Mouse (Mus musculus) hindbrain, embryonic 14.5 days (tissue): ENCODE results near the gene Nxnl1. TPM values are rescaled to one million over a fixed set of nuclear protein-coding genes. Genes with fewer than 3 reads are reported as not detected.

Source experiments
- ATAC-seq: fragments of 200-750 bp; cut with Nextera tagmentation; 2 replicates; pipeline ENCODE4 v1.8.0; 2017; ENCODE audit warnings: moderate number of reproducible peaks, mild to moderate bottlenecking, moderate TSS enrichment, moderate library complexity; ENCODE audit not compliant: low FRiP score
- DNase-seq: peaks from one replicate; pipeline ENCODE4 v3.0.0-alpha.2; 2015; ENCODE audit warnings: low spot score
- H3K27ac ChIP-seq: fragments of 300-500 bp; sonication (generic); 2 replicates; pipeline ENCODE4 v1.5.1; 2014; ENCODE audit warnings: mild to moderate bottlenecking, moderate library complexity
- H3K27me3 ChIP-seq: fragments of 300-500 bp; sonication (generic); 2 replicates; pipeline ENCODE4 v1.6.1; 2014; ENCODE audit warnings: mild to moderate bottlenecking, low read length, mixed read lengths; ENCODE audit not compliant: control insufficient read depth, insufficient read depth
- H3K36me3 ChIP-seq: fragments of 300-500 bp; sonication (generic); replicated peaks from 2 replicates; pipeline ENCODE4 v1.6.1; 2014; ENCODE audit not compliant: control insufficient read depth, insufficient read depth
- H3K4me1 ChIP-seq: fragments of 300-500 bp; sonication (generic); replicated peaks from 2 replicates; pipeline ENCODE4 v1.6.1; 2014; ENCODE audit warnings: antibody characterized with exemption, low read length, mixed read lengths; ENCODE audit not compliant: control insufficient read depth, insufficient read depth
- H3K4me2 ChIP-seq: fragments of 300-500 bp; sonication (generic); replicated peaks from 2 replicates; pipeline ENCODE4 v1.6.1; 2014; ENCODE audit warnings: mild to moderate bottlenecking, moderate library complexity
- H3K4me3 ChIP-seq: fragments of 300-500 bp; sonication (generic); replicated peaks from 2 replicates; pipeline ENCODE4 v1.5.1; 2014; ENCODE audit warnings: mild to moderate bottlenecking, low read length
- H3K9ac ChIP-seq: fragments of 300-500 bp; sonication (generic); 2 replicates; pipeline ENCODE4 v1.6.1; 2014
- H3K9me3 ChIP-seq: fragments of 300-500 bp; sonication (generic); 2 replicates; pipeline ENCODE4 v1.6.1; 2016; ENCODE audit warnings: low read length; ENCODE audit not compliant: control insufficient read depth
- WGBS: fragments of 180-500 bp; shearing (Covaris S2); extraction: QIAGEN DNeasy Blood & Tissue Kit; methylation state at CpG from one replicate; pipeline ENCODE4 v1.1.7; 2014; 5-methylcytosine and 5-hydroxymethylcytosine counted together
- polyA plus RNA-seq: library from polyadenylated mRNA; unstranded; fragments of >200 nt; fragmentation: Nextera tagmentation; extraction: Ambion mirVana; gene quantifications from 2 replicates; pipeline ENCODE4 v1.2.1, GENCODE M21; 2014

The Nxnl1 gene
- polyA plus RNA-seq, 1 experiment from 2014 or later, result 0.13 TPM

- Histone ChIP-seq H3K27me3 (no peaks in the 10 kb centered on the region), H3K36me3 (peaks cover 10% of the 10 kb centered on the region), H3K4me1 (peaks cover 27% of the 10 kb centered on the region), H3K4me2 (peak within 1 kb of the TSS; percentile 98), H3K9ac (peak within 1 kb of the TSS; percentile 96), H3K27ac (peak within 1 kb of the TSS; percentile 99), H3K9me3 (no peaks in the 10 kb centered on the region), H3K4me3 (peak within 1 kb of the TSS; percentile 93)
- peak; percentile 96 for DNase-seq
- under 1% methylated on average over 71 of the region's 71 CpGs for WGBS
- ATAC-seq, result peak; percentile 84
Measured at GRCm38 (mm10) chr8:71591471-71592373, 25.3 kb upstream of the Nxnl1 start, which contains the start of gene Pgls. Pgls (plus strand) TSS chr8:71592176.

GRCm38 (mm10) chr8:71591017-71591416 lies 24.6 kb upstream of the Nxnl1 start:
- Histone ChIP-seq H3K4me3 (peak overlapping the region; percentile 93), H3K27me3 (no peaks in the 10 kb centered on the region), H3K4me2 (peak overlapping the region; percentile 98), H3K9me3 (no peaks in the 10 kb centered on the region), H3K36me3 (peaks cover 17% of the 10 kb centered on the region), H3K9ac (peak overlapping the region; percentile 96), H3K4me1 (peaks cover 26% of the 10 kb centered on the region), H3K27ac (peak overlapping the region; percentile 99)
- DNase-seq, result no peak
- ATAC-seq, result no peak
- 22% methylated on average over 5 of the region's 5 CpGs for WGBS

- Histone ChIP-seq H3K36me3 (peaks cover 35% of the 10 kb centered on the region), H3K4me2 (no peak overlapping the region), H3K4me1 (peaks cover 22% of the 10 kb centered on the region), H3K9ac (no peak overlapping the region), H3K27me3 (no peaks in the 10 kb centered on the region), H3K27ac (no peak overlapping the region), H3K9me3 (no peaks in the 10 kb centered on the region), H3K4me3 (no peak overlapping the region)
- no peak for DNase-seq
- no peak for ATAC-seq
- WGBS, result 70% methylated on average over 3 of the region's 3 CpGs
Measured at GRCm38 (mm10) chr8:71588762-71589161, 22.4 kb upstream of the Nxnl1 start.

- ATAC-seq, result no peak
- no peak overlapping the region for H3K4me3 ChIP-seq
- WGBS, result 91% methylated on average over 2 of the region's 2 CpGs
- H3K4me2 ChIP-seq, result no peak overlapping the region
- H3K36me3 ChIP-seq, result peaks cover 45% of the 10 kb centered on the region
- H3K27ac ChIP-seq, result no peak overlapping the region
- no peak overlapping the region for H3K9ac ChIP-seq
- no peak for DNase-seq
- peaks cover 11% of the 10 kb centered on the region for H3K4me1 ChIP-seq
- H3K9me3 ChIP-seq, result no peaks in the 10 kb centered on the region
- H3K27me3 ChIP-seq, result no peaks in the 10 kb centered on the region
Measured at GRCm38 (mm10) chr8:71586891-71587290, 20.5 kb upstream of the Nxnl1 start.

GRCm38 (mm10) chr8:71580201-71580600 lies 13.8 kb upstream of the Nxnl1 start:
- no peak overlapping the region for H3K4me2 ChIP-seq
- 25% methylated on average over 9 of the region's 9 CpGs for WGBS
- peak; percentile 47; the same call in 1 of the 2 replicates for ATAC-seq

GRCm38 (mm10) chr8:71579476-71579875 lies 13.1 kb upstream of the Nxnl1 start:
- no peaks in the 10 kb centered on the region for H3K27me3 ChIP-seq
- H3K4me3 ChIP-seq, result no peak overlapping the region
- H3K36me3 ChIP-seq, result peaks cover 32% of the 10 kb centered on the region
- 78% methylated on average over 14 of the region's 14 CpGs for WGBS
- DNase-seq (no peak), ATAC-seq (no peak)
- H3K9me3 ChIP-seq, result no peaks in the 10 kb centered on the region
- no peak overlapping the region for H3K27ac ChIP-seq
- H3K9ac ChIP-seq, result no peak overlapping the region
- no peaks in the 10 kb centered on the region for H3K4me1 ChIP-seq
- no peak overlapping the region for H3K4me2 ChIP-seq

More at GRCm38 (mm10) chr8:71580201-71580600, 13.8 kb upstream of the Nxnl1 start:
- H3K9ac ChIP-seq, result no peak overlapping the region
- peaks cover 39% of the 10 kb centered on the region for H3K36me3 ChIP-seq
- H3K4me1 ChIP-seq, result no peaks in the 10 kb centered on the region
- no peak overlapping the region for H3K27ac ChIP-seq
- no peaks in the 10 kb centered on the region for H3K27me3 ChIP-seq
- H3K9me3 ChIP-seq, result no peaks in the 10 kb centered on the region
- H3K4me3 ChIP-seq, result no peak overlapping the region
- DNase-seq, result no peak

GRCm38 (mm10) chr8:71579009-71579408 lies 12.6 kb upstream of the Nxnl1 start:
- Histone ChIP-seq H3K4me3 (no peak overlapping the region), H3K4me2 (no peak overlapping the region), H3K9ac (no peak overlapping the region), H3K9me3 (no peaks in the 10 kb centered on the region), H3K4me1 (no peaks in the 10 kb centered on the region), H3K27ac (no peak overlapping the region), H3K36me3 (peaks cover 27% of the 10 kb centered on the region), H3K27me3 (no peaks in the 10 kb centered on the region)
- WGBS, result 74% methylated on average over 1 of the region's 1 CpGs
- DNase-seq (no peak), ATAC-seq (no peak)

- Histone ChIP-seq H3K4me2 (no peak overlapping the region), H3K27me3 (no peaks in the 10 kb centered on the region), H3K27ac (no peak overlapping the region), H3K4me1 (peaks cover 4% of the 10 kb centered on the region; the same call in 1 of the 2 replicates), H3K9ac (no peak overlapping the region), H3K4me3 (no peak overlapping the region), H3K36me3 (peaks cover 23% of the 10 kb centered on the region), H3K9me3 (no peaks in the 10 kb centered on the region)
- 67% methylated on average over 4 of the region's 4 CpGs for WGBS
- DNase-seq, result no peak
- no peak for ATAC-seq
Measured at GRCm38 (mm10) chr8:71577856-71578387, 11.5 kb upstream of the Nxnl1 start.

GRCm38 (mm10) chr8:71575020-71575419 lies 8.6 kb upstream of the Nxnl1 start:
- Histone ChIP-seq H3K4me1 (peaks cover 25% of the 10 kb centered on the region), H3K36me3 (no peaks in the 10 kb centered on the region), H3K27me3 (no peaks in the 10 kb centered on the region), H3K9me3 (no peaks in the 10 kb centered on the region), H3K4me3 (no peak overlapping the region), H3K4me2 (no peak overlapping the region), H3K9ac (no peak overlapping the region), H3K27ac (no peak overlapping the region)
- WGBS, result 87% methylated on average over 1 of the region's 1 CpGs
- no peak for DNase-seq
- ATAC-seq, result no peak
